Comparison of ENCODE assay signal across 8 mouse cellular contexts in the genomic region with DNA sequence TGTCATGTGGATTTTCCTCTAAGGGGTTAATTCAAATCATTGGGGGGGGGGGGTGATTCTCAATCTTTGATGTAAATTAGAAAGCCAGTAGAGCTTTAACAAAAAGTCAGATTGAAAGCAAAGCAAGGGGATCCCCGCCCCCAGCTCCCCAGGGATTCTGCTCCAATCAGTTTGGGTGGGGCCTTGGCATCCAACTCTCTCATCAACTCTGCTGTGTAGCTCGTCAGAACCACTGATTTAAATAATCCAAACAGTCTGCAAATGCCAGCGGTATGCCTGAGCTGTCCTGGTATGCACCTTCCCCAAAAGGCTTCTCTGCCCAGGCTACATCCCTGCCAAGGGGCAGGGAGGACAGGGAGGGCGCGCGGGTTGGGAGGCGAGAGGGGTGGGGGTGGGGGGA. TPM values are rescaled to one million over a fixed set of nuclear protein-coding genes. Genes with fewer than 3 reads are reported as not detected.
A peak's percentile ranks its signal among the peaks of the same experiment; 100 is the strongest.
DNase-seq lines count a peak whose midpoint lies in the region; ATAC-seq lines count a peak whose summit lies in the region.

No protein-coding gene starts in this region.

- H3K4me1 ChIP-seq in brown adipose tissue, adult 24 weeks (ENCODE audit: control insufficient read depth, insufficient read depth, insufficient read length, low read length) = peaks cover 15% of the 10 kb centered on the region
- peaks cover 12% of the 10 kb centered on the region for H3K4me1 ChIP-seq in heart, embryonic 12.5 days (replicated peaks)
- peaks cover 40% of the 10 kb centered on the region for H3K4me1 ChIP-seq in liver, embryonic 13.5 days (replicated peaks)
- H3K4me1 ChIP-seq in intestine, embryonic 16.5 days (ENCODE audit: control insufficient read depth, insufficient read depth, low read length) = peaks cover 3% of the 10 kb centered on the region; the same call in 1 of the 2 replicates
- peaks cover 11% of the 10 kb centered on the region for H3K4me1 ChIP-seq in neural tube, embryonic 15.5 days

- peak; percentile 14 for DNase-seq in adrenal gland, postnatal 25 days
- no peak for DNase-seq in adrenal gland, adult 2 months
- no peak for DNase-seq in liver, embryonic 13.5 days
- no peak for DNase-seq in cerebellum, postnatal 36 days

- ATAC-seq in heart, embryonic 12.5 days (ENCODE audit: insufficient number of reproducible peaks, low FRiP score) = no peak
- ATAC-seq in liver, embryonic 13.5 days (ENCODE audit: low read depth) = no peak
- no peak for ATAC-seq in intestine, embryonic 16.5 days
- no peak for ATAC-seq in neural tube, embryonic 15.5 days (ENCODE audit: low FRiP score)

- no peaks in the 10 kb centered on the region for H3K36me3 ChIP-seq in heart, embryonic 12.5 days
- no peaks in the 10 kb centered on the region for H3K36me3 ChIP-seq in liver, embryonic 13.5 days
- no peaks in the 10 kb centered on the region for H3K36me3 ChIP-seq in intestine, embryonic 16.5 days (ENCODE audit: control insufficient read depth, insufficient read depth, low read length)
- H3K36me3 ChIP-seq in neural tube, embryonic 15.5 days = no peaks in the 10 kb centered on the region

- no peak overlapping the region for H3K9ac ChIP-seq in heart, embryonic 12.5 days
- H3K9ac ChIP-seq in liver, embryonic 13.5 days = no peak overlapping the region
- no peak overlapping the region for H3K9ac ChIP-seq in intestine, embryonic 16.5 days (ENCODE audit: low read depth, low read length)
- H3K9ac ChIP-seq in neural tube, embryonic 15.5 days (replicated peaks) = no peak overlapping the region

- no peaks in the 10 kb centered on the region for H3K9me3 ChIP-seq in heart, embryonic 12.5 days (replicated peaks)
- H3K9me3 ChIP-seq in liver, embryonic 13.5 days (replicated peaks) = no peaks in the 10 kb centered on the region
- no peaks in the 10 kb centered on the region for H3K9me3 ChIP-seq in intestine, embryonic 16.5 days (ENCODE audit: control insufficient read depth, low read length)
- H3K9me3 ChIP-seq in neural tube, embryonic 15.5 days (replicated peaks) = no peaks in the 10 kb centered on the region

- H3K27me3 ChIP-seq in heart, embryonic 12.5 days (replicated peaks) = no peaks in the 10 kb centered on the region
- H3K27me3 ChIP-seq in liver, embryonic 13.5 days = no peaks in the 10 kb centered on the region
- H3K27me3 ChIP-seq in intestine, embryonic 16.5 days (replicated peaks; ENCODE audit: control insufficient read depth, insufficient read depth, low read length) = no peaks in the 10 kb centered on the region
- no peaks in the 10 kb centered on the region; the same call in 1 of the 2 replicates for H3K27me3 ChIP-seq in neural tube, embryonic 15.5 days (replicated peaks)

- 24% methylated on average over 7 of the region's 7 CpGs for WGBS in heart, embryonic 12.5 days
- 37% methylated on average over 7 of the region's 7 CpGs for WGBS in liver, embryonic 13.5 days (ENCODE audit: insufficient replicate concordance)
- WGBS in intestine, embryonic 16.5 days = 51% methylated on average over 7 of the region's 7 CpGs
- WGBS in neural tube, embryonic 15.5 days = 35% methylated on average over 7 of the region's 7 CpGs

- H3K27ac ChIP-seq in brown adipose tissue, adult 24 weeks (replicated peaks; ENCODE audit: low read depth, low read length) = 0 out of 2 replicates have a peak overlapping the region, but pooled peaks have one; percentile 54
- H3K27ac ChIP-seq in heart, embryonic 12.5 days (ENCODE audit: poor library complexity, severe bottlenecking) = no peak overlapping the region
- H3K27ac ChIP-seq in liver, embryonic 13.5 days = no peak overlapping the region
- no peak overlapping the region for H3K27ac ChIP-seq in intestine, embryonic 16.5 days (ENCODE audit: low read length)
- H3K27ac ChIP-seq in neural tube, embryonic 15.5 days (replicated peaks) = no peak overlapping the region

- H3K4me2 ChIP-seq in heart, embryonic 12.5 days = peak overlapping the region; percentile 39
- peak overlapping the region; percentile 32 for H3K4me2 ChIP-seq in liver, embryonic 13.5 days
- no peak overlapping the region for H3K4me2 ChIP-seq in intestine, embryonic 16.5 days (ENCODE audit: low read depth, low read length)
- H3K4me2 ChIP-seq in neural tube, embryonic 15.5 days = no peak overlapping the region; the same call in 1 of the 2 replicates

- peak overlapping the region; percentile 47 for H3K4me3 ChIP-seq in brown adipose tissue, adult 24 weeks (ENCODE audit: insufficient read depth, low read depth, low read length)
- H3K4me3 ChIP-seq in heart, embryonic 12.5 days = no peak overlapping the region
- H3K4me3 ChIP-seq in liver, embryonic 13.5 days (replicated peaks) = no peak overlapping the region
- no peak overlapping the region for H3K4me3 ChIP-seq in intestine, embryonic 16.5 days (ENCODE audit: low read length)
- no peak overlapping the region for H3K4me3 ChIP-seq in neural tube, embryonic 15.5 days (replicated peaks)

RNA-seq across cellular contexts. Expression of gene Commd8, which starts 33.6 kb away (rescaled TPM):
- 62.4 and 77.6 TPM in 2 replicates for total RNA-seq in adrenal gland, postnatal 25 days (2021)
- 10 to 100 TPM; 46.9 to 70.1 TPM for total RNA-seq in adrenal gland, adult 2 months (2021)
- polyA plus RNA-seq in adrenal gland, adult 2 months (2012; rRNA removed) = 1.2 and 1.4 TPM in 2 replicates
- polyA plus RNA-seq in brown adipose tissue, adult 24 weeks (2012; ENCODE audit: insufficient read depth, insufficient read length, missing spikeins) = 50.7 and 88.5 TPM in 2 replicates
- 124 and 127 TPM in 2 replicates for polyA plus RNA-seq in heart, embryonic 12.5 days (2016; fragmentation: Nextera tagmentation; extraction: Ambion mirVana)
- polyA plus RNA-seq in liver, embryonic 13.5 days (2015; fragmentation: Nextera tagmentation; extraction: Ambion mirVana) = 78.7 and 98.3 TPM in 2 replicates
- 127 and 129 TPM in 2 replicates for polyA plus RNA-seq in intestine, embryonic 16.5 days (2015; fragmentation: Nextera tagmentation; extraction: Ambion mirVana)
- polyA plus RNA-seq in neural tube, embryonic 15.5 days (2015; fragmentation: Nextera tagmentation; extraction: Ambion mirVana) = 142 and 152 TPM in 2 replicates

Comparison
In these comparisons a context has a peak if more than half of its experiments do, and no peak if none do; other contexts are left out.
1. H3K4me2 ChIP-seq: peak in heart, embryonic 12.5 days (single experiment) and liver, embryonic 13.5 days (single experiment); none in intestine, embryonic 16.5 days (single experiment) and neural tube, embryonic 15.5 days (single experiment).
2. RNA of gene Commd8, which starts 33.6 kb away (polyA plus RNA-seq): 142 to 152 TPM in neural tube, embryonic 15.5 days, 127 to 129 TPM in intestine, embryonic 16.5 days, 124 to 127 TPM in heart, embryonic 12.5 days, 50.7 to 88.5 TPM in brown adipose tissue, adult 24 weeks and 78.7 to 98.3 TPM in liver, embryonic 13.5 days; 1.2 to 1.4 TPM in adrenal gland, adult 2 months; every median in the first group is over 10 times any median in the second.